Mouse (Mus musculus): ENCODE measurements around the gene Prpf19. TPM values are rescaled to one million over a fixed set of nuclear protein-coding genes. Genes with fewer than 3 reads are reported as not detected.

Gene Prpf19
- polyA plus RNA-seq (2012; rRNA removed): 159 and 186 TPM in 2 replicates

DNA sequence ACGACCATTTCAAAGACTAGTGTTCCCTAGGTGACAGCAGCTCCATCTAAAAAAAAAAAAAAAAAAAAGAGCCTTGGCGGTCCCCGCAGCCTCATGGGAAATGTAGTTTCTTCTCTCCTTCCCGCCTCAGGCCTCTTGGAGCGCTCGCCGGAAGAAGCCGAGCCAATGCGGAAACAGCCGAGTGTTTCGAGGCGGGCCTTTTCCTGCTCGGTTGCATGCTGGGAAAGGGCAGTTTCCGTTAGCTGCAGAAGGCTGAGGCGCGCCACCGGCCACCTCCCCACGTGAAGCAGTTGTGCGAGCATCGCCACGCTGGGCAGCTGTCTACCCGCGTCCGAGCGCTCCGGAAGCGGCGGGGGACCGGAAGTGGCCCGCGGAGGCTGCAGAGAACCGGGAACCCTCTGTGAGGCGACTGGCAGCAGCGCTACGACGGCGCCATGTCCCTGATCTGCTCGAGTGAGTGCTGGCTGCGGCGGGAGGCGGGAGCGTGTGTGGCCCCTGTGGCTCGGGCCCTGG, at the start of gene Prpf19:
Gene Prpf19 (plus strand): TSS at position 216 of the 513 bp plus-strand sequence.
- peak; percentile 94 for DNase-seq
- H3K4me3 ChIP-seq (replicated peaks; ENCODE audit: extremely low read depth, low read depth, low read length): peak within 1 kb of the TSS; percentile 81
- WGBS: under 1% methylated on average over 43 of the region's 43 CpGs
- peaks cover 7% of the 10 kb centered on the region; the same call in 1 of the 2 replicates for H3K4me1 ChIP-seq (ENCODE audit: control insufficient read depth, insufficient read depth, low read length)
- peak; percentile 86 for TF ChIP-seq POLR2A (IDR thresholded peaks at IDR 0.05; ENCODE audit: borderline replicate concordance, extremely low read depth, low read depth, low read length)
- no peak for TF ChIP-seq CTCF (IDR thresholded peaks at IDR 0.05; ENCODE audit: insufficient read depth, low read length)

DNA sequence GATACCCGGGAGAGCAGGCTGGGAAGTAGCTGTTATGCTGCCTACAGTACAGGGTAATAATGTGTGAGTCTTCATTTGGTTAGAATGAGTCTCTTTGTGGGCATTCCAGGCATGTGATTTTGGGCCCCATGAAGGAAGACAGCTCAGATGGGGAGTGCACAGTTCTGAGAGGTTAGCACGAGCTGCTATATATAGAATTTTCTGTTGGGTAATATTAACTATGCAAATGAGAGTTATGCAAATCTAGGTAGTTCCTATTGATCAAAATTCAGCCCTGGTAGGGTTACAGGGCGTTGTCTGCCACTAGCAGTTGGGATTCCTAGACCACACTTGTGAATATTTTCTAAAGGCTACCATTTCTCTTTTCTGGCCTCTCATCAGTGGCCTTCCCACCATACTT, 49.6 kb upstream of the Prpf19 start:
- WGBS: 82% methylated on average over 3 of the region's 3 CpGs
- Histone ChIP-seq H3K4me3 (replicated peaks; ENCODE audit: extremely low read depth, low read depth, low read length) (no peak overlapping the region), H3K4me1 (ENCODE audit: control insufficient read depth, insufficient read depth, low read length) (peaks cover 3% of the 10 kb centered on the region; the same call in 1 of the 2 replicates)
- DNase-seq: no peak
- TF ChIP-seq CTCF (IDR thresholded peaks at IDR 0.05; ENCODE audit: insufficient read depth, low read length) (no peak), POLR2A (IDR thresholded peaks at IDR 0.05; ENCODE audit: borderline replicate concordance, extremely low read depth, low read depth, low read length) (no peak)

- no peak for DNase-seq
- H3K4me1 ChIP-seq (ENCODE audit: control insufficient read depth, insufficient read depth, low read length): peaks cover 3% of the 10 kb centered on the region; the same call in 1 of the 2 replicates
- TF ChIP-seq CTCF (IDR thresholded peaks at IDR 0.05; ENCODE audit: insufficient read depth, low read length): no peak
- no peak for TF ChIP-seq POLR2A (IDR thresholded peaks at IDR 0.05; ENCODE audit: borderline replicate concordance, extremely low read depth, low read depth, low read length)
- no peak overlapping the region for H3K4me3 ChIP-seq (replicated peaks; ENCODE audit: extremely low read depth, low read depth, low read length)
- 73% methylated on average over 7 of the region's 7 CpGs for WGBS
Measured at GRCm38 (mm10) chr19:10846150-10846549, 48.9 kb upstream of the Prpf19 start.

- TF ChIP-seq POLR2A (IDR thresholded peaks at IDR 0.05; ENCODE audit: borderline replicate concordance, extremely low read depth, low read depth, low read length) (no peak), CTCF (IDR thresholded peaks at IDR 0.05; ENCODE audit: insufficient read depth, low read length) (no peak)
- DNase-seq: no peak
- Histone ChIP-seq H3K4me3 (replicated peaks; ENCODE audit: extremely low read depth, low read depth, low read length) (no peak overlapping the region), H3K4me1 (ENCODE audit: control insufficient read depth, insufficient read depth, low read length) (peaks cover 3% of the 10 kb centered on the region; the same call in 1 of the 2 replicates)
- WGBS: 48% methylated on average over 3 of the region's 3 CpGs
Measured at GRCm38 (mm10) chr19:10847311-10848087, 47.5 kb upstream of the Prpf19 start.

- no peak for DNase-seq
- no peak for TF ChIP-seq POLR2A (IDR thresholded peaks at IDR 0.05; ENCODE audit: borderline replicate concordance, extremely low read depth, low read depth, low read length)
- TF ChIP-seq CTCF (IDR thresholded peaks at IDR 0.05; ENCODE audit: insufficient read depth, low read length): no peak
- WGBS: 83% methylated on average over 3 of the region's 3 CpGs
- Histone ChIP-seq H3K4me3 (replicated peaks; ENCODE audit: extremely low read depth, low read depth, low read length) (no peak overlapping the region), H3K4me1 (ENCODE audit: control insufficient read depth, insufficient read depth, low read length) (no peaks in the 10 kb centered on the region)
Measured at GRCm38 (mm10) chr19:10855422-10855821, 39.6 kb upstream of the Prpf19 start.

DNA sequence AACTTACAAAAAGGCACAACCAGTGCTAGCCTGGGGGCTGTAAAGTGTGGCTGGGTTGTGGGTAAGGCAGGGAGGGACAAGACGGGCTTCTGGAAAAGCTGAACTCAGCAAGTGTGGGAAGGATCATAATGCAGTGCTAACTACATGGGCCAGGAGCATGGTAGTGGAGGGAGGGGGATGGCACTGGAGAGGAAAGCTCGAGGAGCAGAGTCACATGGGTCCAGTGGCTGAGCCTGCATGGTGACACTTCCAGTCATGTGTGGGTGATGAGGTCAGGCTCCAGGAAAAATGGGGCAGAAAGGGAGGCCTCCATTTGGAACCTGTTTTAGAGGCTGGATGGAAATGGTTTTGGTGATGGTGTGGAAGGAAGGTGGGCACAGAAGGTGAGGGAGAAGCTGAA, 38.5 kb upstream of the Prpf19 start:
- TF ChIP-seq POLR2A (IDR thresholded peaks at IDR 0.05; ENCODE audit: borderline replicate concordance, extremely low read depth, low read depth, low read length) (no peak), CTCF (IDR thresholded peaks at IDR 0.05; ENCODE audit: insufficient read depth, low read length) (no peak)
- WGBS: 39% methylated on average over 2 of the region's 2 CpGs
- DNase-seq: no peak
- Histone ChIP-seq H3K4me3 (replicated peaks; ENCODE audit: extremely low read depth, low read depth, low read length) (no peak overlapping the region), H3K4me1 (ENCODE audit: control insufficient read depth, insufficient read depth, low read length) (no peaks in the 10 kb centered on the region)

DNA sequence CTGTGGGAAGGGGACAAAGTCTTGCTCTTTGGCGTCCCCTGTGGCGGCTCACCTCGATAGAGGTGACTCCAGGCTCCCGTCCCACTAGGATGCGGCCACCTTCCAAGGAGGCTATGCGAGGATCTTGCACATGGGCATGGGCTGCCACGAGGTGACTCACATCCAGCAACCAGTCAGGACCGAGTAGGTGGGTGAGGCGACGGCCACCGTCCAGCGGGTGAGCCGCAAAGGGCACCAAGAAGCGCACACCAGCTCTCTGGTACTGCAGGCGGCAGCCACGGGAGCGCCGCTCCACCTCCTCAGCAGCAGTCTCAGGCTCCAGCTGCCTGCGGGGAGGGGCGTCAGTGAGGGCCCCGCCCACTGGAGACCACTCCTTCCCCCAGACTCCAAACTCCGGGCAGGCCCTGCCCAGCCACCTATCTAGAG, 34.9 kb upstream of the Prpf19 start:
- no peak for DNase-seq
- 63% methylated on average over 22 of the region's 22 CpGs for WGBS
- TF ChIP-seq CTCF (IDR thresholded peaks at IDR 0.05; ENCODE audit: insufficient read depth, low read length): no peak
- no peak for TF ChIP-seq POLR2A (IDR thresholded peaks at IDR 0.05; ENCODE audit: borderline replicate concordance, extremely low read depth, low read depth, low read length)

GRCm38 (mm10) chr19:10866351-10866750, 28.7 kb upstream of the Prpf19 start:
- no peak for TF ChIP-seq CTCF (IDR thresholded peaks at IDR 0.05; ENCODE audit: insufficient read depth, low read length)
- no peak for TF ChIP-seq POLR2A (IDR thresholded peaks at IDR 0.05; ENCODE audit: borderline replicate concordance, extremely low read depth, low read depth, low read length)
- Histone ChIP-seq H3K4me1 (ENCODE audit: control insufficient read depth, insufficient read depth, low read length) (peaks cover 5% of the 10 kb centered on the region; the same call in 1 of the 2 replicates), H3K4me3 (replicated peaks; ENCODE audit: extremely low read depth, low read depth, low read length) (no peak overlapping the region)
- no peak for DNase-seq
- WGBS: 91% methylated on average over 13 of the region's 13 CpGs

More for the DNA sequence above, 34.9 kb upstream of the Prpf19 start:
- no peak overlapping the region for H3K4me3 ChIP-seq (replicated peaks; ENCODE audit: extremely low read depth, low read depth, low read length)
- H3K4me1 ChIP-seq (ENCODE audit: control insufficient read depth, insufficient read depth, low read length): no peaks in the 10 kb centered on the region

GRCm38 (mm10) chr19:10867946-10868622, 26.9 kb upstream of the Prpf19 start:
- TF ChIP-seq POLR2A (IDR thresholded peaks at IDR 0.05; ENCODE audit: borderline replicate concordance, extremely low read depth, low read depth, low read length) (no peak), CTCF (IDR thresholded peaks at IDR 0.05; ENCODE audit: insufficient read depth, low read length) (no peak)
- 38% methylated on average over 5 of the region's 5 CpGs for WGBS
- H3K4me3 ChIP-seq (replicated peaks; ENCODE audit: extremely low read depth, low read depth, low read length): no peak overlapping the region
- peaks cover 5% of the 10 kb centered on the region; the same call in 1 of the 2 replicates for H3K4me1 ChIP-seq (ENCODE audit: control insufficient read depth, insufficient read depth, low read length)
- no peak for DNase-seq
